Mouse (Mus musculus) embryonic facial prominence, embryonic 13.5 days (tissue): ENCODE measurements around the gene Sfi1. TPM values are rescaled to one million over a fixed set of nuclear protein-coding genes. Genes with fewer than 3 reads are reported as not detected.
A peak's percentile ranks its signal among the peaks of the same experiment; 100 is the strongest.
"Not testable (repeated sequence)": the region's sequence is repeated elsewhere in the genome, so short reads cannot be mapped to it uniquely, and the experiment has no call there.

ENCODE experiments used
- ATAC-seq: fragments of 200-750 bp; cut with Nextera tagmentation; 2 replicates; pipeline ENCODE4 v1.8.0; 2017; ENCODE audit warnings: low read depth; ENCODE audit not compliant: insufficient number of reproducible peaks, insufficient read depth, low FRiP score, low TSS enrichment
- H3K27ac ChIP-seq: fragments of 300-500 bp; sonication (generic); 2 replicates; pipeline ENCODE4 v1.5.1; 2015; ENCODE audit warnings: moderate library complexity, mild to moderate bottlenecking, inconsistent platforms
- H3K27me3 ChIP-seq: fragments of 300-500 bp; sonication (generic); 2 replicates; pipeline ENCODE4 v1.6.1; 2015; ENCODE audit warnings: mild to moderate bottlenecking, inconsistent platforms
- H3K36me3 ChIP-seq: fragments of 300-500 bp; sonication (generic); 2 replicates; pipeline ENCODE4 v1.6.1; 2015; ENCODE audit warnings: mild to moderate bottlenecking, inconsistent platforms
- H3K4me1 ChIP-seq: fragments of 300-500 bp; sonication (generic); 2 replicates; pipeline ENCODE4 v1.6.1; 2015; ENCODE audit warnings: inconsistent platforms
- H3K4me2 ChIP-seq: fragments of 300-500 bp; sonication (generic); 2 replicates; pipeline ENCODE4 v1.6.1; 2015; ENCODE audit warnings: moderate library complexity, mild to moderate bottlenecking, inconsistent platforms
- H3K4me3 ChIP-seq: fragments of 300-500 bp; sonication (generic); 2 replicates; pipeline ENCODE4 v1.5.1; 2015; ENCODE audit warnings: mild to moderate bottlenecking, inconsistent platforms
- H3K9ac ChIP-seq: fragments of 300-500 bp; sonication (generic); 2 replicates; pipeline ENCODE4 v1.6.1; 2015; ENCODE audit warnings: mild to moderate bottlenecking, inconsistent platforms
- H3K9me3 ChIP-seq: fragments of 300-500 bp; sonication (generic); 2 replicates; pipeline ENCODE4 v1.6.1; 2016; ENCODE audit warnings: inconsistent platforms
- WGBS: fragments of 180-500 bp; shearing (Covaris S2); methylation state at CpG from one replicate; pipeline ENCODE4 v1.1.7; 2015; ENCODE audit warnings: mixed read lengths; 5-methylcytosine and 5-hydroxymethylcytosine counted together
- polyA plus RNA-seq: library from polyadenylated mRNA; unstranded; fragments of >200 nt; fragmentation: Nextera tagmentation; extraction: Ambion mirVana; gene quantifications from 2 replicates; pipeline ENCODE4 v1.2.1, GENCODE M21; 2015

Sfi1 gene
- polyA plus RNA-seq, 1 experiment from 2014 or later: 19.3 TPM

DNA sequence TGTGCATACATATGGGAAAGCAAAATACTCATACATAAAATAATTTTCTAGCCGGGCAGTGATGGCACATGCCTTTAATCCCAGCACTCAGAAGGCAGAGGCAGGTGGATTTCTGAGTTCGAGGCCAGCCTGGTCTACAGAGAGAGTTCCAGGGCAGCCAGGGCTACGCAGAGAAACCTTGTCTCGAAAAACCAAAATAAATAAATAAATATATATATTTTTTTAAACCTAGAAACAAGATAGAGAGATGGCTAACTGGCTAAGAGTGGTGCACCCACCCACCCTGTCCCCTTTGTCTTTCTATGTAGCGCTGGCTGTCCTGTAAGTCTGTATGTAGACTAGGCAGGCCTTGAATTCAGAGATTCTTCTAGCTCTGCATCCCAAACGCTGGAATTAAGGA lies 20.7 kb downstream of the Sfi1 start:
- not testable (repeated sequence) for H3K4me1 ChIP-seq, H3K36me3 ChIP-seq, H3K4me3 ChIP-seq, H3K27ac ChIP-seq, H3K9ac ChIP-seq, H3K4me2 ChIP-seq, H3K27me3 ChIP-seq, ATAC-seq
- WGBS: 50% methylated on average over 4 of the region's 6 CpGs
- peaks cover 15% of the 10 kb centered on the region for H3K9me3 ChIP-seq

DNA sequence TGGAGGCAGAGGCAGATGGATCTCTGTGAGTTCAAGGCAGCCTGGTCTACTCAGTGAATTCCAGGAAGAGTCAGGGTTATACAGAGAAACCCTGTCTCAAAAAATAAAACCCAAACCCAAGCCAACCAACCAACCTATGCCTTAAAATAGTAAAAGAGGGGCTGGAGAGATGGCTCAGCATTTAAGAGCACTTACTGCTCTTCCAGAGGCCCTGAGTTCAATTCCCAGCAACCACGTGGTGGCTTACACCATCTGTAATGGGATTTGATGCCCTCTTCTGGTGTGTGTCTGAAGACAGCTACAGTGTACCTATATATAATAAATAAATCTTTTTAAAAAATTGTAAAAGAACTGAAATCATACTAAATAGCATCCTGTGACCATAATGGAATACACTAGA lies 21.3 kb downstream of the Sfi1 start:
- H3K36me3 ChIP-seq, H3K27me3 ChIP-seq, H3K27ac ChIP-seq, ATAC-seq, H3K9ac ChIP-seq, H3K4me1 ChIP-seq, H3K4me2 ChIP-seq, H3K4me3 ChIP-seq: not testable (repeated sequence)
- WGBS: 66% methylated on average over 1 of the region's 1 CpGs
- peaks cover 18% of the 10 kb centered on the region for H3K9me3 ChIP-seq

DNA sequence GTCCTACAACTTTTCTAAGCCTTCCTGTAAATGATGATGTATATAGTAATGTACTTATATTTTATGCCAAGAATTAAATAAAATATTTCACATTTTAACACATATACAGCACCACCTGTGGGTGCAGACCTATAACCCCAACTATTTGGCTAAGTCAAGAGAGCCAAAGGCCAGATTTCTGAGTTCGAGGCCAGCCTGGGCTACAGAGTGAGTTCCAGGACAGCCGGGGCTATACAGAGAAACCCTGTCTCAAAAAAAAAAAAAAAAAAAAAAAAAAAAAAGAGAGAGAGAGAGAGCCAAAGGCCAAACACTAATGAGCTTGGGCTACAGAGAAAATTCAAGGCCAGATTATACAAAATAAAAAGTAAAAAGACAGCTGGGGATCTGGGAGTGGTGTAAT lies 24.2 kb downstream of the Sfi1 start:
- not testable (repeated sequence) for H3K27me3 ChIP-seq, H3K4me2 ChIP-seq, H3K36me3 ChIP-seq, H3K4me3 ChIP-seq, H3K9ac ChIP-seq, H3K4me1 ChIP-seq, H3K27ac ChIP-seq
- peak; percentile 34; the same call in 1 of the 2 replicates for ATAC-seq
- peaks cover 22% of the 10 kb centered on the region for H3K9me3 ChIP-seq
- 69% methylated on average over 2 of the region's 2 CpGs for WGBS

GRCm38 (mm10) chr11:3167571-3168001 lies 25.7 kb downstream of the Sfi1 start:
- peaks cover 19% of the 10 kb centered on the region for H3K9me3 ChIP-seq
- H3K4me3 ChIP-seq, H3K4me1 ChIP-seq, H3K27ac ChIP-seq, H3K9ac ChIP-seq, H3K36me3 ChIP-seq, ATAC-seq, H3K27me3 ChIP-seq, H3K4me2 ChIP-seq: not testable (repeated sequence)
- 69% methylated on average over 4 of the region's 4 CpGs for WGBS

DNA sequence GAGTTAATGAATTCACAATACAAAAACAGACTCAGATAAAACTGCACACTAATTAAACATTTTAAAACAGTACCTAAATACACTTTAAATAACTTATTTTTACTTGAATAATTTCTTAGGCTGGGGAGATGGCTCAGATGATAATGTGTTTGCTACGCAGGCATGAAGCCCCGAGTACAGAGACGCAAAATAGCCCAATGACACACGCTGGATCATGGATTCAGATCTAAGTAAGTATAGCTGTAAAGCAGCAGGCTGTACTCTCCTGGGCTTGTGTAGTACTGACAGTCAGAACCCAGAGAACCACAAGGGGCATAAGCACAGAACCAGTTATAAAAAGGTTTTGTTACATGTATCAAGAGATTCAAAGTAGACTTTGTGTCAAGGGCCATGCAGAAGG lies 26.1 kb downstream of the Sfi1 start:
- not testable (repeated sequence) for H3K4me2 ChIP-seq, H3K27ac ChIP-seq, H3K36me3 ChIP-seq, H3K27me3 ChIP-seq, H3K9ac ChIP-seq, H3K4me3 ChIP-seq, H3K4me1 ChIP-seq
- ATAC-seq: peak; percentile 22; the same call in 1 of the 2 replicates
- peaks cover 24% of the 10 kb centered on the region for H3K9me3 ChIP-seq
- WGBS: 89% methylated on average over 4 of the region's 4 CpGs

- not testable (repeated sequence) for H3K36me3 ChIP-seq, H3K27ac ChIP-seq, H3K9ac ChIP-seq, ATAC-seq, H3K4me3 ChIP-seq, H3K27me3 ChIP-seq, H3K4me2 ChIP-seq, H3K4me1 ChIP-seq
- H3K9me3 ChIP-seq: peaks cover 21% of the 10 kb centered on the region
Measured at GRCm38 (mm10) chr11:3166321-3166720, 26.9 kb downstream of the Sfi1 start.

DNA sequence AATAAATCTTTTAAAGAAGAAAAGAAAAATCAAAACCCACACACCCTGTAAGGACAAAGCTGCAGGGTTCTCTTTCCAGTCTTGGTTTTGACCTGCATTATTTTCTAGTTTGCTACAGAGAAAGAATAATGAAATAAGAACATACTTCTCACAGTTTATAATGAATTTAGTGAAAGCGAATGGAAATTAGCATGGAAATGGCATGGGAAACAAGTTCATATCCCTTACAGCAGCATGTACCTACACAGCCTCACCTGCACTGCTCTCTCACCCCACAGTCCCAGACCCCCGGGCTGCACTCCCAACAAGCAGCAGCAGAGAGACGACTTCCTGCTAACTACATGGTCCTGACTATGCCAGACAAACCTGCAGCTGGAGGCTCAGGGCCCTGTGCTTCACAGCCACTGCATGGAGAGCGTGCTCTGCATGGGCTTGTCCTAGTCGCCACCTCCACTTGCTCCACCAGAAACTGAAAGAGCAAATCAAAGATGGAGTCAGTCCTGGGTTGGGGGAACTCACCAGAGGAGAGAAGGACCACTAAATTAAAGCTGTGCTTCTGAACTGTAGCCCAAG lies 28.0 kb downstream of the Sfi1 start:
- H3K9me3 ChIP-seq: peaks cover 22% of the 10 kb centered on the region
- WGBS: 74% methylated on average over 3 of the region's 5 CpGs
- ATAC-seq: peak; percentile 26
- not testable (repeated sequence) for H3K4me1 ChIP-seq, H3K4me2 ChIP-seq, H3K4me3 ChIP-seq, H3K27ac ChIP-seq, H3K36me3 ChIP-seq, H3K9ac ChIP-seq, H3K27me3 ChIP-seq

- not testable (repeated sequence) for H3K36me3 ChIP-seq, ATAC-seq, H3K9ac ChIP-seq, H3K4me1 ChIP-seq, H3K27ac ChIP-seq, H3K4me2 ChIP-seq, H3K4me3 ChIP-seq, H3K27me3 ChIP-seq
- peaks cover 22% of the 10 kb centered on the region for H3K9me3 ChIP-seq
- WGBS: 68% methylated on average over 3 of the region's 3 CpGs
Measured at GRCm38 (mm10) chr11:3163661-3164060, 29.6 kb downstream of the Sfi1 start.

GRCm38 (mm10) chr11:3163122-3163521 lies 30.1 kb downstream of the Sfi1 start:
- not testable (repeated sequence) for H3K4me2 ChIP-seq, H3K4me1 ChIP-seq, H3K4me3 ChIP-seq, H3K36me3 ChIP-seq, H3K9ac ChIP-seq, H3K27ac ChIP-seq, H3K27me3 ChIP-seq, ATAC-seq
- WGBS: 82% methylated on average over 2 of the region's 2 CpGs
- peaks cover 22% of the 10 kb centered on the region for H3K9me3 ChIP-seq

- H3K27me3 ChIP-seq, H3K9ac ChIP-seq, H3K4me2 ChIP-seq, H3K4me1 ChIP-seq, H3K27ac ChIP-seq, H3K4me3 ChIP-seq, H3K36me3 ChIP-seq: not testable (repeated sequence)
- ATAC-seq: peak; percentile 49
- 62% methylated on average over 5 of the region's 5 CpGs for WGBS
- H3K9me3 ChIP-seq: peaks cover 20% of the 10 kb centered on the region
Measured at GRCm38 (mm10) chr11:3162236-3162897, 30.9 kb downstream of the Sfi1 start.

DNA sequence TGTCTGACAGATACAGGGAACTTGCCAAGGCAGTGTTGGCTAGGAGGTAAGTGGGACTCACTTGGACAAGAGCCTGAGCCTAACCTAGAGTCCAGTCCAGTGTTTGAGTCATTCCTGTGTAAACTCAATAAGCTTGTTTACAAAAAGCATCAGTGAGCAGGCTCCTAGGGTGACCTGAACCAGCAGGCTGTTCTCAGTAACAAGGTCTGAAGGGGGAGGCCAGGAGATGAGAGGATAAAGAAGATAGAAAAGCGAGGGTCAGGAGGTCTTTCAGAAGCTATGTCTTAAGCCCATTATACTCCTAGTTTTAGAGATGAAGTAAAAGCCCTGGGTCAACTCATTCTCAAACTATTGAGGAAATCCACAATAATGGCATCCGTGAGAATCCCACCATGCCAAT lies 31.9 kb downstream of the Sfi1 start:
- H3K27ac ChIP-seq, H3K4me1 ChIP-seq, ATAC-seq, H3K4me2 ChIP-seq, H3K36me3 ChIP-seq, H3K9ac ChIP-seq, H3K4me3 ChIP-seq, H3K27me3 ChIP-seq: not testable (repeated sequence)
- peaks cover 19% of the 10 kb centered on the region for H3K9me3 ChIP-seq
- 54% methylated on average over 1 of the region's 2 CpGs for WGBS

DNA sequence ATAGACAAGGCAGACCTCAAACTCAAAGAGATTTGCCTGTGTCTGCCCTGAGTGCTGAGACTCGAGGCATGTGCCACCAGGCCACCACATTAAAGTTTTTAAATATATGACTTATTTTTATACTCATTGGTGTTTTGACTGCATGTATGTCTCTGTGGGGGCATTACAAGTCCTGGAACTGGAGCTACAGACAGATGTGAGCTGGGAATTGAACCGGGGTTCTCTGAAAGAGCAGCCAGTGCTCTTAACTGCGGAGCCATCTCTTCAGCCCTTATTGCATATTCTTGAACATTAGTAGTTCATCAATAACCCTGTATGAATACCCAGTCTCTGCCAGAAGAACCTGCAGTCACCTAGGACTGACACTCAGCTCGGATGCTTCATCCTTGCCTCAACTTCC lies 34.5 kb downstream of the Sfi1 start:
- WGBS: 81% methylated on average over 4 of the region's 4 CpGs
- ATAC-seq, H3K9ac ChIP-seq: not testable (repeated sequence)

More for the DNA sequence above, 34.5 kb downstream of the Sfi1 start:
- H3K4me2 ChIP-seq, H3K4me1 ChIP-seq, H3K4me3 ChIP-seq, H3K36me3 ChIP-seq, H3K27ac ChIP-seq, H3K27me3 ChIP-seq: not testable (repeated sequence)
- peaks cover 19% of the 10 kb centered on the region for H3K9me3 ChIP-seq
